Mouse (Mus musculus) megakaryocyte, embryonic 14.5 days (primary cell): ENCODE data around the gene Chn1.

Experiments
- FLI1 ChIP-seq: IDR thresholded peaks from 2 replicates; pipeline ENCODE4 v1.6.1; 2012; ENCODE audit warnings: low read length, inconsistent platforms, mixed read lengths
- GATA1 ChIP-seq: IDR thresholded peaks from 3 replicates; pipeline ENCODE4 v1.6.1; 2012; ENCODE audit warnings: mixed read lengths, low read length, inconsistent platforms, borderline replicate concordance

- TF ChIP-seq GATA1, result no peak
- no peak for TF ChIP-seq FLI1
Observed at GRCm38 (mm10) chr2:73579168-73579567, 196.0 kb downstream of the Chn1 start.
